Mouse (Mus musculus) cerebellum, adult 2 months (tissue): Measurements from ENCODE around the gene Thumpd3. TPM values are rescaled to one million over a fixed set of nuclear protein-coding genes. Genes with fewer than 3 reads are reported as not detected.

Source experiments
- DNase-seq, 2 experiments: peaks; one replicate each; pipeline ENCODE4 v3.0.0; 2021
- H3K27ac ChIP-seq: fragments of 200-500 bp; 2 replicates; pipeline ENCODE4 v1.5.1; 2012; ENCODE audit warnings: low read length, control low read depth, inconsistent platforms; ENCODE audit not compliant: insufficient read depth
- H3K27me3 ChIP-seq: fragments of 200-500 bp; 2 replicates; pipeline ENCODE4 v1.6.1; 2012; ENCODE audit warnings: inconsistent platforms, mild to moderate bottlenecking, low read length, moderate library complexity; ENCODE audit not compliant: control insufficient read depth, insufficient read depth
- H3K4me1 ChIP-seq: fragments of 200-500 bp; 2 replicates; pipeline ENCODE4 v1.6.1; 2011; ENCODE audit warnings: low read length; ENCODE audit not compliant: control insufficient read depth, insufficient read depth
- H3K4me3 ChIP-seq: fragments of 200-500 bp; replicated peaks from 2 replicates; pipeline ENCODE3; 2011; ENCODE audit warnings: mild to moderate bottlenecking, low read depth, low read length, control low read depth; ENCODE audit not compliant: insufficient read depth
- CTCF ChIP-seq: fragments of 200-500 bp; IDR thresholded peaks from 2 replicates; pipeline ENCODE4 v1.5.1; 2011; ENCODE audit warnings: low read depth, mild to moderate bottlenecking, control low read depth, low read length, moderate library complexity, borderline replicate concordance; ENCODE audit not compliant: insufficient read depth
- POLR2A ChIP-seq: fragments of 200-500 bp; IDR thresholded peaks from 2 replicates; pipeline ENCODE4 v1.6.1; 2011; ENCODE audit warnings: low read length, control low read depth, borderline replicate concordance; ENCODE audit not compliant: insufficient read depth
- WGBS: fragments of 180-500 bp; shearing (Covaris S2); methylation state at CpG from one replicate; pipeline ENCODE4 v1.1.7; 2018; 5-methylcytosine and 5-hydroxymethylcytosine counted together
- polyA plus RNA-seq: library from polyadenylated mRNA; depleted of rRNA; stranded (reverse); fragments of >200 nt; gene quantifications from 2 replicates; pipeline ENCODE4 v1.2.3, GENCODE M21; 2012

Thumpd3 gene
- polyA plus RNA-seq, 1 experiment: 20.8 TPM

- no peak overlapping the region for H3K4me3 ChIP-seq
- no peak for TF ChIP-seq CTCF
- no peak for TF ChIP-seq POLR2A
- peak overlapping the region; percentile 42 for H3K27ac ChIP-seq
- peaks cover 9% of the 10 kb centered on the region for H3K4me1 ChIP-seq
- WGBS: 42% methylated on average over 3 of the region's 3 CpGs
- DNase-seq: no peak
- no peaks in the 10 kb centered on the region for H3K27me3 ChIP-seq
These were observed 15.5 kb upstream of the Thumpd3 start for GRCm38 (mm10) chr6:113030553-113030952.

GRCm38 (mm10) chr6:113030970-113031660 is 14.9 kb upstream of the Thumpd3 start:
- WGBS: 50% methylated on average over 10 of the region's 10 CpGs
- H3K4me3 ChIP-seq: no peak overlapping the region
- TF ChIP-seq POLR2A (no peak), CTCF (no peak)
- no peaks in the 10 kb centered on the region for H3K27me3 ChIP-seq
- peaks cover 9% of the 10 kb centered on the region for H3K4me1 ChIP-seq
- peak; percentile 31 to 34 for DNase-seq
- peak overlapping the region; percentile 42 for H3K27ac ChIP-seq

DNA sequence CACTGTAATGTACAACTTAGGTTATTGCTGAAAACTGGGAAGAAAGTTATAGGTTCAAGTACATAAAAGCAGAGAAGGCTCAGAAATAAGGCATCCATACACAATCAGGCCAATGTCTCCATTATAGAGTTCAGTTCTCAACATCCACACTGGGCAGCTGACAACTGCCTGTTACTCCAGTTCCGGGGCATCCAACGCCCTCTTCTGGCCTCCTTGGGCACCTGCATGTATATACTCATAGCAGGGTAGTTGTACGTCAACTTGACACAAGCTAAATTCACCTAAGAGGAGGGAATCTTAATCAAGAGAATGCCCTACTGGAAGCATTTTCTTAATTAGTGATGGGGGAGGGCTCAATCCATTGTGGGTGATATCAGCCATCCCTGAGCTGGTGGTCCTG is 13.9 kb upstream of the Thumpd3 start:
- no peak overlapping the region for H3K27ac ChIP-seq
- no peak for DNase-seq
- TF ChIP-seq POLR2A: no peak
- TF ChIP-seq CTCF: no peak
- WGBS: 68% methylated on average over 3 of the region's 3 CpGs
- no peak overlapping the region for H3K4me3 ChIP-seq
- no peaks in the 10 kb centered on the region for H3K27me3 ChIP-seq
- H3K4me1 ChIP-seq: peaks cover 9% of the 10 kb centered on the region

DNA sequence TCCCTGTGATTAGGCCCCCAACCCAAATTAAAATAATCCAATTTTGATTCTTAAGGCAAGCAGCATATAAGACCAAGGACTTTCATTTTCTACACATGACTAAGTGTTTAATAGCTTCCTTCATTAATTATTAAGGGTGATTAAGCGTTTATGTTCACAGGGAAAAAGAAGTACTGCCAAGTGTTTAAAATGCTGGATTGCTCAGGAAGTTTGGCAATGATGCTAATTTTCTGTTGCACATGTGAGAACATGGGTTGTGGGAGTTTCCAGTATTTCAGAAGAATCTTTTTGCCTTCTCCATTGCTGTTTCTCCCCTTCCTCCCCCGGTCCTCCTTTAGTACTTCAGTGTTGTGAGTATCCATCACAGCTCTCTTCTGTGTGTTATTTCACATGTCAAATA is 12.8 kb upstream of the Thumpd3 start:
- H3K27ac ChIP-seq: no peak overlapping the region
- DNase-seq: no peak
- no peak overlapping the region for H3K4me3 ChIP-seq
- no peak for TF ChIP-seq CTCF
- no peak for TF ChIP-seq POLR2A
- H3K27me3 ChIP-seq: no peaks in the 10 kb centered on the region
- H3K4me1 ChIP-seq: peaks cover 9% of the 10 kb centered on the region
- WGBS: 77% methylated on average over 2 of the region's 2 CpGs

DNA sequence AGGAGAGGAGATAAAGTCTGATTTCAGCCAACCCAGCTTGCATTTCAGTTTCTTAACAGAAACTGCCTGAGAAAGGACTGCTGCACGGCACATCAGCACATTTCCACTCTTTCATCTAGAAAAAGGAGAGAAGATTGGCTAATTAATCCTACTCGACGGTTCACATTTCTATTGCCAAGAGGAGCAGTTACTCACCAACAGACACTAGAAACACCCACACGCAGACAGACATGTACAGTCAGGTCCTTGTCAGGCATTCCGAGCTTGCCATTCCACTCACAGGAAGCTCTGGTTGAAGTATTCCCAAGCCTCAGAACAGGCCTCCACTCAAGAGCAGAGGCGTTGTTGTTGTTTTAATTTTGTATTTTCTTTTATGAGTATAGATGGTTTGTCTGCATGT is 11.6 kb upstream of the Thumpd3 start:
- 88% methylated on average over 6 of the region's 6 CpGs for WGBS
- Histone ChIP-seq H3K27ac (no peak overlapping the region), H3K4me1 (peaks cover 9% of the 10 kb centered on the region), H3K27me3 (no peaks in the 10 kb centered on the region), H3K4me3 (no peak overlapping the region)
- no peak for TF ChIP-seq POLR2A
- TF ChIP-seq CTCF: no peak
- DNase-seq: no peak

DNA sequence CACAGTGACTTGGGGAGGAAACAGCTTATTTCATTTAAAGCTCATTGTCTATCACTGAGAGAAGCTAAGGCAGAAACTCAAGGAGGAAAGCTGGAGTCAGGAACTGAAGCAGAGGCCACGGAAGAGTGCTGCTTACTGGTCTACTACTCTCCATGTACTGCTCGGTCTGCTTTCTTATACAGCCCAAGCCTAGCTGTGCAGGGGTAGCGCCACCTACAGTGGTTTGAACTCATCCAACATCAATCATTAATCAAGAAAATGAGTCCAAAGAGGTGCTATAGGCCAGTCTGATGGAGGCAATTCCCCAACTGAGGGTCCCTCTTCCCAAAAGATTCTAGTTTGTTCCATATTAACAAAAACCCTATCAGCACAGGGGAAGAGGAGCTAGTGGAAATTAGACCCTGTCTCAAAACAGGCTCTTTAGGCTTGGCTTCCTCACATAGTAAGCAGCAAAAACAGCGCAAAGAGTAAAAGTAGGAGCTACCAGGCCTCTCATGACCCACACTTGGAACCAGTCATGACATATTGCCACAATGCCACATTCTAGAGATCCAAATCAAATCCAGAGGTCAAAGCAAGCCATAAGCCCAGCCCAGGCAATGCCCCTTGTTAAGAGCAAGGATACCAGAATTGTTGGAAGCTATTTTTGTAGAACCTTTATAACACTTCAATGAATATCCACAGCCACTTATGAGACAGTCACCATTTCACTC is 9.4 kb upstream of the Thumpd3 start:
- Histone ChIP-seq H3K27me3 (no peaks in the 10 kb centered on the region), H3K4me1 (no peaks in the 10 kb centered on the region), H3K27ac (no peak overlapping the region), H3K4me3 (no peak overlapping the region)
- no peak for TF ChIP-seq CTCF
- no peak for TF ChIP-seq POLR2A
- DNase-seq: no peak
- WGBS: 66% methylated on average over 4 of the region's 4 CpGs

- Histone ChIP-seq H3K27ac (no peak overlapping the region), H3K27me3 (no peaks in the 10 kb centered on the region), H3K4me3 (no peak overlapping the region), H3K4me1 (no peaks in the 10 kb centered on the region)
- TF ChIP-seq CTCF (peak; percentile 94), POLR2A (no peak)
- peak; percentile 62 to 71 for DNase-seq
- WGBS: 13% methylated on average over 19 of the region's 19 CpGs
These were observed 7.9 kb upstream of the Thumpd3 start for GRCm38 (mm10) chr6:113037946-113038734.

DNA sequence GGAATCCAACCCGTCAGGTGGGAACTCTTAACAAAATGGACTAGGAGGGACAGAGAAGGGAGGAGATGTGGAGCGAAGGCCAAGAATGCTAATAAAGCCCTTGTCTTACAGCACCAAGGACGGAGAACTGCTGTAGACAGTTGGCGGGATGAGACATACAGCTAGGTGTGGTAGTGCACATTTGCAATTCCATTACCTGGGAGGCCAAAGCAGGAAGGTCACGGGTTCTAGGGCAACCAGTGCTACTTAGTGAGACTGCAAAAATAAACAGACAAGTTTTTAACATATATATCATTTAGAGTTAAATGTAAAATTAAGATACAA is 7.3 kb upstream of the Thumpd3 start:
- Histone ChIP-seq H3K27me3 (no peaks in the 10 kb centered on the region), H3K27ac (no peak overlapping the region), H3K4me1 (no peaks in the 10 kb centered on the region), H3K4me3 (no peak overlapping the region)
- DNase-seq: no peak
- no peak for TF ChIP-seq CTCF
- no peak for TF ChIP-seq POLR2A
- 63% methylated on average over 5 of the region's 5 CpGs for WGBS
